Mouse (Mus musculus) embryo, embryonic 10.5 days (tissue): ENCODE results near the gene Gcnt1.

ENCODE experiments used
- DNase-seq: peaks from one replicate; pipeline ENCODE4 v3.0.0-alpha.2; 2015; ENCODE audit warnings: low spot score

Gcnt1 gene

GRCm38 (mm10) chr19:17366364-17367090 lies 6.1 kb downstream of the Gcnt1 start:
- DNase-seq = no peak

GRCm38 (mm10) chr19:17364741-17365140 lies 7.9 kb downstream of the Gcnt1 start:
- DNase-seq = peak; percentile 52

GRCm38 (mm10) chr19:17361181-17361580 lies 11.5 kb downstream of the Gcnt1 start:
- DNase-seq = no peak

- DNase-seq = no peak
Measured at GRCm38 (mm10) chr19:17359315-17359890, 13.2 kb downstream of the Gcnt1 start.

- no peak for DNase-seq
Measured at GRCm38 (mm10) chr19:17357391-17357790, 15.3 kb downstream of the Gcnt1 start.

GRCm38 (mm10) chr19:17356932-17357331 lies 15.7 kb downstream of the Gcnt1 start:
- no peak for DNase-seq

- peak; percentile 80 for DNase-seq
Measured at GRCm38 (mm10) chr19:17355950-17356867, 16.4 kb downstream of the Gcnt1 start.

GRCm38 (mm10) chr19:17355361-17355760 lies 17.3 kb downstream of the Gcnt1 start:
- DNase-seq = no peak

- no peak for DNase-seq
Measured at GRCm38 (mm10) chr19:17354797-17355196, 17.8 kb downstream of the Gcnt1 start.

- no peak for DNase-seq
Measured at GRCm38 (mm10) chr19:17354362-17354761, 18.3 kb downstream of the Gcnt1 start.

- no peak for DNase-seq
Measured at GRCm38 (mm10) chr19:17353727-17354126, 18.9 kb downstream of the Gcnt1 start.

GRCm38 (mm10) chr19:17347852-17348251 lies 24.8 kb downstream of the Gcnt1 start:
- no peak for DNase-seq

- no peak for DNase-seq
Measured at GRCm38 (mm10) chr19:17346716-17347474, 25.7 kb downstream of the Gcnt1 start.

- DNase-seq = no peak
Measured at GRCm38 (mm10) chr19:17344881-17345280, 27.8 kb downstream of the Gcnt1 start.

- no peak for DNase-seq
Measured at GRCm38 (mm10) chr19:17339563-17339962, 33.1 kb downstream of the Gcnt1 start.

- no peak for DNase-seq
Measured at GRCm38 (mm10) chr19:17337057-17337679, 35.5 kb downstream of the Gcnt1 start.

GRCm38 (mm10) chr19:17336646-17337045 lies 36.0 kb downstream of the Gcnt1 start:
- DNase-seq = no peak

GRCm38 (mm10) chr19:17334644-17335333 lies 37.9 kb downstream of the Gcnt1 start:
- no peak for DNase-seq

GRCm38 (mm10) chr19:17333043-17333442 lies 39.6 kb downstream of the Gcnt1 start:
- no peak for DNase-seq

- DNase-seq = no peak
Measured at GRCm38 (mm10) chr19:17328916-17329315, 43.7 kb downstream of the Gcnt1 start.

GRCm38 (mm10) chr19:17327881-17328404 lies 44.7 kb downstream of the Gcnt1 start:
- DNase-seq = no peak
